Mouse (Mus musculus): Measurements from ENCODE around the gene Matn4.

DNA sequence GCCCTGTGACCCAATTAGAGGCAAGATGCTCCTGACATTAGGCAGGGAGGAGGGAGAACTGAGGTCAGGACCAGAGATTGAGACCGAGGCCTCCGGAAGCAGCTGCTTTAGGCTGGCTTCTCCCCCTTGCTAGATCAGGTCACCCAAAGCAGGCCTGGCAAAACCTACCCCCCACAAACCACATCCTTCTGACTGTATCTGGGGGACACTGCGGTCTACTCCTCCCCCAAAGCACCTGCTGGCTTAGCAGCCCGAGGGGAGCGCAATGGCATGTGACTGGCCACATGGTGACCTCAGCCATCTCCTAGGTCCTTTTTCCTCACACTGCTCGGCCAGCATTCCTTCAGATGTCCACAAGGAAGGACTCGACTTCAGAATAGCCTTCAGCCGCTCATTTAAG, 36.2 kb upstream of the Matn4 start:
- peak; percentile 2; the same call in 1 of the 2 replicates for TF ChIP-seq CTCF (IDR thresholded peaks at IDR 0.05; ENCODE audit: low read depth, low read length)
- peak; percentile 44; the same call in 1 of the 2 replicates for TF ChIP-seq POLR2A (IDR thresholded peaks at IDR 0.05; ENCODE audit: extremely low read depth, insufficient read depth, low read length)
